Mouse (Mus musculus) layer of hippocampus, adult 9-11 months (tissue): ENCODE data around the gene Xrcc4.

ENCODE experiments used
- DNase-seq: peaks from one replicate; pipeline ENCODE4 v3.0.0; 2022

Xrcc4 gene

GRCm38 (mm10) chr13:89929477-89929876 lies 159.9 kb downstream of the Xrcc4 start:
- DNase-seq, result no peak

- DNase-seq, result no peak
Measured at GRCm38 (mm10) chr13:89918814-89919481, 170.5 kb downstream of the Xrcc4 start.

GRCm38 (mm10) chr13:89914332-89914731 lies 175.1 kb downstream of the Xrcc4 start:
- no peak for DNase-seq

- DNase-seq, result no peak
Measured at GRCm38 (mm10) chr13:89913891-89914290, 175.5 kb downstream of the Xrcc4 start.

GRCm38 (mm10) chr13:89906120-89906519 lies 183.3 kb downstream of the Xrcc4 start:
- DNase-seq, result no peak

- DNase-seq, result no peak
Measured at GRCm38 (mm10) chr13:89899066-89899465, 190.3 kb downstream of the Xrcc4 start.

GRCm38 (mm10) chr13:89892140-89892539 lies 197.3 kb downstream of the Xrcc4 start:
- DNase-seq, result no peak

- no peak for DNase-seq
Measured at GRCm38 (mm10) chr13:89890159-89890558, 199.2 kb downstream of the Xrcc4 start.

GRCm38 (mm10) chr13:89889074-89889473 lies 200.3 kb downstream of the Xrcc4 start:
- DNase-seq, result peak; percentile 46

GRCm38 (mm10) chr13:89883523-89883922 lies 205.9 kb downstream of the Xrcc4 start:
- no peak for DNase-seq

GRCm38 (mm10) chr13:89881281-89881680 lies 208.1 kb downstream of the Xrcc4 start:
- DNase-seq, result no peak

GRCm38 (mm10) chr13:89878832-89879468 lies 210.5 kb downstream of the Xrcc4 start:
- no peak for DNase-seq

- DNase-seq, result no peak
Measured at GRCm38 (mm10) chr13:89875499-89875898, 213.9 kb downstream of the Xrcc4 start.

GRCm38 (mm10) chr13:89872725-89873124 lies 216.7 kb downstream of the Xrcc4 start:
- DNase-seq, result no peak

GRCm38 (mm10) chr13:89854139-89854538 lies 235.3 kb downstream of the Xrcc4 start:
- DNase-seq, result no peak

- DNase-seq, result no peak
Measured at GRCm38 (mm10) chr13:89850746-89851145, 238.7 kb downstream of the Xrcc4 start.

- DNase-seq, result peak; percentile 55
Measured at GRCm38 (mm10) chr13:89849955-89850354, 239.5 kb downstream of the Xrcc4 start.

GRCm38 (mm10) chr13:89838635-89839034 lies 250.8 kb downstream of the Xrcc4 start:
- DNase-seq, result no peak

GRCm38 (mm10) chr13:89834485-89834884 lies 254.9 kb downstream of the Xrcc4 start:
- no peak for DNase-seq

- no peak for DNase-seq
Measured at GRCm38 (mm10) chr13:89833053-89833670, 256.2 kb downstream of the Xrcc4 start.

- no peak for DNase-seq
Measured at GRCm38 (mm10) chr13:89828429-89828970, 260.9 kb downstream of the Xrcc4 start.

- DNase-seq, result no peak
Measured at GRCm38 (mm10) chr13:89827838-89828237, 261.6 kb downstream of the Xrcc4 start.

- no peak for DNase-seq
Measured at GRCm38 (mm10) chr13:89814543-89814942, 274.9 kb downstream of the Xrcc4 start.

GRCm38 (mm10) chr13:89812169-89812568 lies 277.2 kb downstream of the Xrcc4 start:
- DNase-seq, result no peak
